Mouse (Mus musculus): ENCODE data around the gene Mmp21.

Mmp21 gene

DNA sequence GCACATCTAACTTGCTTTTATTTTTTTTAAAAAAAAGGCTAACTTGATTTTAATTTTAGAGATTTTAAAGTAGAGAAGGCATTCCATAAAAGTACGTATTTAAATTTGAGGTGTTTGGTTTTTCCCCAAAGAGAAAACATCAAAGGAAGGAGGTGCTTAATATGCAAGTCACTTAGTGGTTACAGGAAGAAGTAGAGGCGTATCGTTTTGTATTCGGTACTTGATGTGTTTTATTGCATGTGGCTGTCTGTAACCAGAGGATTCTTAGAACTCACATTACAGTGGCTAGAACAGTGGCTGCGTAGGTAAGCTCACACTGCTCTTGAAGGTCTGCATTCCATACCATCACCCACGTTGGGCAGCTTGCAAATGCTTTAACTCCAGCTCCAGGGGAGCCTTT lies 34.1 kb downstream of the Mmp21 start:
- DNase-seq = no peak

GRCm38 (mm10) chr7:133638821-133639220 lies 41.0 kb downstream of the Mmp21 start:
- DNase-seq = peak; percentile 42

- DNase-seq = no peak
These were observed 41.6 kb downstream of the Mmp21 start for GRCm38 (mm10) chr7:133638306-133638705.

DNA sequence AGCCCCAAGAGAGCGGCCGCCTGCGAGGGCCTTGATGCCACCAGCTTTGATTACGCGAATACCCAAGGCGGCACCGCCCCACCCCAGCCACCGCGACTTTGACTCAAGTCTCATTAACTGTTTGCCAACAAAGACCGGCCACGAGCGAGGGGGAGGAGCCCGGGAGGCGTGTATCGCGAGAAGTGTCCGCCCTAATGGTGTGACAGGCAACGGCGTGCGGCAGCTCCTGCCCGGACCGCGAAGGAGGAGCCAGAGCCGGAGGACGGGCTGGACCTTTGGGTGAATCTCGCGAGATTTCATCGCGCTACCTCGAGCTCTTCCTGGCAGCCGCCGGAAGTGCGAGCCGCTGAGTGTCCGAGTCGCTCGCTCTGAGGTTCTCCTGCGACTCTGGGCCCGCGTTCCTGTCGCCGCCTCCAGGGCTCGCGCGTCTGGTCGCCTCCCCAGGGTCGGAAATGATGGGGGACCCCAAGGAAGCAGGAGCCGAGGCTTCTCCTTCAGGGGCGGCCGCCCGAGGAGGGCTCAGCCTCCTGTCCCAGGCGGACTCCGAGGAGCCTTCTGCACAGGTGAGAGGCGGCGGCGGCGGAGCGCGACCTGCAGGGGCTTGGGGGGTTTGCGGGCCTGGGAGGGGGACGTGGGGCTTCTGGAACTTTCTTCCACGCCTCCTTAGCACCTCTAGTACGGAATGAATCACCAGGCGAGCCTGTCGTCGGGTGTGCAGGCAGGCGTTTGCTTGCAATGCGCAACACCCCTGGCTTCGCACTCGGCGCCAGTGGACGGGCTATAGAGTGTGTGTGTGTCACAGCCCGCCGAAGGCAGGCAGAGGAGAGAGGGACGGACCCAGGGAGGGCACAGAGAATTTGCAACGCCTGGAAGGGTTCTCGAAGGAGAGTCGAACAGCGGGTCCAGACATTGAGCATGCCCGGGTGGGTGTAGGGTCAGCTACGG lies 42.2 kb downstream of the Mmp21 start, which contains the start of gene Edrf1:
TSS of gene Edrf1 (plus strand) at position 183 of the 945 bp plus-strand sequence.
- peak; percentile 97 for DNase-seq

GRCm38 (mm10) chr7:133636738-133637352 lies 43.0 kb downstream of the Mmp21 start:
- peak; percentile 93 for DNase-seq

- DNase-seq = no peak
These were observed 44.8 kb downstream of the Mmp21 start for GRCm38 (mm10) chr7:133634932-133635650.

DNA sequence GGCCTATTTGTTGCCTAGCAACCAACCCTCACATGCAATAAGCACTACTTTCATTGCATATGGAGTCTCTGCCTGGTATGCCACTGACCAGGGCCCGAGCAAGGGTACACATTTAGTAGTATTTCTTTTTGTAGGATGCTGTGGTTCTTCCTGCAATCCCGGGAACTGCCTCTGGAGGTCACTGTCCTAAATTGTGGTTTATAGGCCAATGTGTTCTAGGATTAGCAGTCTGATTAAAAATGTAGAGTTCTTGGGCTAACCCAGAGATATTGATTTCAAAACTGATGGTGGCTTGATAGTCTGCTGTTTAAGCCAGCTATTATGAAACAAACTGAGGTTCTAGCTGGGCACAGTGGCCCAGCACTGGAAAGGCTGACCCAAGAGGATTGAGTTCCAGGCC lies 47.4 kb downstream of the Mmp21 start:
- peak; percentile 71 for DNase-seq

GRCm38 (mm10) chr7:133630821-133631220 lies 49.0 kb downstream of the Mmp21 start:
- no peak for DNase-seq

GRCm38 (mm10) chr7:133627184-133627936 lies 52.5 kb downstream of the Mmp21 start:
- DNase-seq = no peak
